Mouse (Mus musculus) layer of hippocampus, adult 6 months (tissue): ENCODE data around the gene Plk5. TPM values are rescaled to one million over a fixed set of nuclear protein-coding genes. Genes with fewer than 3 reads are reported as not detected.

Source experiments
- long read RNA-seq, 2 experiments: library from polyadenylated mRNA; unstranded; transcript quantifications; one replicate each; pipeline ENCODE4 v2.0.0; 2019 to 2020
- microRNA-seq: library from miRNA; unstranded; fragments of <30 nt; microRNA quantifications from one replicate; pipeline ENCODE4 v1.2.0, GENCODE M21; 2020
- polyA plus RNA-seq: library from polyadenylated mRNA; unstranded; fragments of <200 nt; fragmentation: Nextera tagmentation; gene quantifications from 2 replicates; pipeline ENCODE4 v1.2.3, GENCODE M21; 2021

Plk5 gene
- polyA plus RNA-seq = 20.6 and 23.4 TPM in 2 replicates
- long read RNA-seq, experiment 1, transcript Plk5-202 (15 exons, 2,100 nt) = major isoform, 37 of 51 reads
- long read RNA-seq, experiment 1, partial matches to known transcripts = 3 of 51 reads
- long read RNA-seq, experiment 1, other reads (novel, unspliced or antisense) = 11 of 51 reads
- long read RNA-seq, experiment 2, transcript Plk5-202 (15 exons, 2,100 nt) = major isoform, 147 of 204 reads
- long read RNA-seq, experiment 2, partial matches to known transcripts = 1 of 204 reads
- long read RNA-seq, experiment 2, other reads (novel, unspliced or antisense) = 53 of 204 reads

GRCm38 (mm10) chr10:80356001-80356682 is at the start of gene Plk5:
Plk5 (plus strand) TSS chr10:80356459.

DNA sequence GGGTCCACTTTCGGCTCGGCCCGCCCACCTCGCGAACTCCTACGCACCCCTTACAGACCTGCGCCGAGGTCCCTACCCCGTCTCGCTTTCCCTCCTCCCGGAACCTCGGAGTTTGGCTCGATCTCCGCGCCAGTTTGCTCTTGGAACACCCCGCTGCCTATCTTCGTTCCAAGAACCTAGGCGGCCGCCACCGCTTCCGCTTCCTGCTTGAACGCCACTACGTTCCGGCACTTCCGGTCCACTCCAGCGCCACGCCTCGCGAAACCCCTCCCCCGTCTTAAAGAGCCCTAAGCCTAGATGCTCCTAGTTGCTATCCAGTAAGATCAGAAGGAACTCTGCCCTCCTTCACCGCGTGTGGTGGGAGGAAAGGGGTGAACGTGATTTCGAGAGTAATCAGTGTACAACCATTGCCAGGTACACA is 35.9 kb upstream of the Plk5 start, which contains the start of gene 2310011J03Rik:
2310011J03Rik (minus strand) TSS at position 198 of the 421 bp plus-strand sequence.

DNA sequence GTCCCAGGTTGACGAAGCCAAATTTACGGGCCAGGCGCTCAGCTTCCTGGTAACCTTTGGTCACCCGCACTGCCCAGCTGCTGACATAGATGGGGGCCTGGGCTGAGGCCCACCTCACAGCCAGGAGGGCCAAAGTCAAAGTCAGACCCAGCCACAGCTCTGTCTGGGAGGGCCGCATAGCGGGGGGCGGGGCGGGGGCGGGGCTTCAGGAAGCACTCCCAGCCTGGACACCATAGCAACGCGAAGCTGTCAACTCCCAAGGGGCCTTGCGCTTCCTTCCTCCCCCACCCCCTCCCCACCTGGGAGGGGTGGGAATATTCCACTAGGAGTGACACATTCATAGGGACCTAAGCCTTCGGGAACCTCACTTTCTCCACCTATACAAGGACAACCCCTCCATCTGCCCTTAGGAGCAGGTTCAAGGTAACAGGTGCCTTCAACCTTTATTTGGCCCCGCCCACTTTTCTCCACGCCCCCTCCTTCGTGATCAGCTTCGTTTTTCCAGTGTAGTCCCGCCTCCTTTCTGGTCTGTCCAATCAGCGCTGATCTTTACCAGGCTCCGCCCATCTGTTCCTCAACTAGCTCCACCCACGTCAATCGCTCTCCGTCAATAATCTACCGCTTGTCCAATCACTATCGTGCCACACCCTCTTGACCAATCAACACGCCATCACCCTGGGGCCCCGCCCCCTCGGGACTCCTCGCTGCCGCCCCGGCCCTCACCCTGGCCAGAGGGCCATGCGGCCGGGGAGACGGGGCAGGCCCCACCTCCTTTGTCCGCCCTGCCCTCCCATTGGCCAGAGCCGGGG is 26.8 kb upstream of the Plk5 start, which contains the start of the genes Pcsk4 and Reep6:
Pcsk4 (minus strand) TSS at position 226 of the 809 bp plus-strand sequence.
Reep6 (plus strand) TSS at position 681 of the 809 bp plus-strand sequence.

GRCm38 (mm10) chr10:80348244-80348781 is 7.9 kb upstream of the Plk5 start, which contains the start of gene Adamtsl5:
Adamtsl5 (minus strand) TSS chr10:80348412.

DNA sequence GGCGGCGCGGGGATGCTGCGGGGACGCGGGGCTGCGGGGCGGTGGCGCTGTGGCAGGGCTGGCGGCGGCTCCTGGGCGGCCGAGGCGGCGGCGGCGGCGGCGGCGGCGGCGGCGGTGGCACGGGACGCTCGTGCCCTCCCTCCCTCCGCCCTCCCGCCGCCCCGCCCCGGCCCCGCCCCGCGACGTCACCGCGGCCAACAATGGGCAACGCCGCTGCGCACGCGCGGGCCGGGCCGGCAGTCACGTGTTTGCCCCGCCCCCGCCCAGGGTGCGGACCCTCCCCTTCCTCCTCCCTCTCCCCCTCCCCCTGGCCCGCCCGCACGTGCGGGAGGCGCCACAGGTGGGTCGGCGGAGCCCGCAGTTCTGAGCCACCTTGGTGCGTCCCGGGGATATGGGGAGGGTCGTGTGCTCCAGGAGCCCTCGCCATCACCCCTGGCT is 31.3 kb downstream of the Plk5 start, which contains the start of gene Mex3d:
Mex3d (minus strand) TSS at position 138 of the 438 bp plus-strand sequence.

DNA sequence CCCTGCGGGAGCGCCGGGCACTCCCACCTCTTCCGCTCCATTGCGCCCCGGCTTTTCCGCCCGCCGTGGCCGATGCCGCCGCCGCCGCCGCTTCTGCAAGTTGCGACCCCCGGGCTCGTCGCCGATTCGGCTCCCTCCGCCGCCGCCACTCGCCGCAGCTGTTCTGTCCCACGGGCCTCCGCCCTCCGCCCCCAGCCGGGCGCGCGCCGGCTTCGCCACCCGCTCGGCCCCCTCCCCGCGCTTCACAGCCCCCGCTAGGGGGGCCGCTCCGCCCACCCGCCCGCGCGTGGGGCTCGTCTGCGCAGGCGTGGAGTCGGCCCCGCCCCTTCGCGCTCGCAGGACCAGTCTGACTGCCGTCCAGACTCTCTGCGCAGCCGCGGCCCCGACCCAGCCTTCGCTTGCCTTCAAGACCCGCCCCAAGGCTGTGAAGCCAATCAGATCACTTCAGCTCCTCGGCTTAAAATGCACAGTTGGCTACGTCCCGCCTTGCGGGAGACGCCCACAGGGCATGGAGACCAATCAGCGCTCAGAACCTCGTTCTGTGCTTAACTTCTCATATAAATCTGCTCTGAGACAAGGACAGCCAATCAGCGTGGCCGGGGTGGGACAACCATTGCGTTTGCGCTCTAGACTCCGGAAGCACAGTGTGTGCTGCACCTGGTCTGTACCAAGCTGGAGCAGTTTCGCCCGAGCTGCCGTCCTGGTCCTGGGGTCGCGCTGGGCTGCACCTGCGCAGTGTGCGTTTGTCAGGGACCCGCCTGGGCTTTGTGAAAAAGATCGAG is 43.1 kb downstream of the Plk5 start, which contains the start of gene Mbd3:
Mbd3 (minus strand) TSS at position 360 of the 782 bp plus-strand sequence.

DNA sequence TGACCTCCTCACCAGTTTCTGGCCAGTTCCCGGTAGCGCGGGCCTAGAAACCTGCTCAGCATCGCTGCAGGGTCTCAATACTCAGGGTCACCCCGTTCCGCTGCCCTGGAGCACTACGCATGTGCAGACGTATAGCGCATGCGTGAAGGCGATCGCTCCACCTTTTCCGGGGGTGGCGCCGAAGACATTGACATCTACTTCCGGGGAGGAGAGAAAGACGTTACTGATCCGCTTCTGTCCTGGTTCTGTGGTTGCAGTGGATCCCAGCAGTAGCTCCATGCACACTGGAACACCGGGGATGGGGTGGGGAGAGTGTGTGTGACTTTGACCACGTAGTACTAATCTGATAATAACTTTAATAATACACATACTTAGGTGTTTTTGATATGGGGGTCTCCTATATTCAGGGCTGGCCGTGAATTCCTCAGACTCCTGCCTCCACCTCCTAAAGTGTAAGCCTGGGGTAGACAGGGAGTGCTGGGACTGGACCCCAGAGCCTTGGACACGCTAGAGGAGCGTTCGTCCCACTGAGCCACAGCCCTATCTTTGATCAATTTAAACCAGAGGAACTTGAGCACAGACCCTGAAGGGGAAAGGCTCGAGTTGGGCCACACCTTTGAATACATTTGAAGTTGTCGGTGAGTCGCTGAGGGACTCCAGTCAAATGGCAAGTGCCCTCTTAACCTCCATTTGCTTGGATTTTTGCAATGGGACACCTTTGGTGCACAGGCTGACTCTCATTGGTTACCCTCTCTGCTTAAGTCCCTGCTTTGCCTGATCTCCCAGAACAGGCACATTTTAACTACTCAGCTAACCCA is 50.6 kb downstream of the Plk5 start, which contains the start of gene Uqcr11:
Uqcr11 (minus strand) TSS at position 147 of the 818 bp plus-strand sequence.

Small RNA genes lying within 50 kb of the gene (microRNA-seq; reads per million reads assigned to microRNA genes)
- gene Gm22721 = not detected

Other genes with a start within 250 kb of the Plk5 start
- gene Stk11, start 240.7 kb upstream of the Plk5 start, polyA plus RNA-seq = 16.5 and 18.4 TPM in 2 replicates
- 943 and 1,004 TPM in 2 replicates for gene Atp5d, start 217.8 kb upstream of the Plk5 start, polyA plus RNA-seq
- gene Cbarp, start 215.6 kb upstream of the Plk5 start, polyA plus RNA-seq = 55.5 and 72.9 TPM in 2 replicates
- gene Midn, start 208.2 kb upstream of the Plk5 start, polyA plus RNA-seq = 8.3 and 11.7 TPM in 2 replicates
- 162 and 186 TPM in 2 replicates for gene Cirbp, start 190.5 kb upstream of the Plk5 start, polyA plus RNA-seq
- gene 1600002K03Rik, start 183.5 kb upstream of the Plk5 start, polyA plus RNA-seq = 10.6 and 11.0 TPM in 2 replicates
- gene Efna2, start 177.0 kb upstream of the Plk5 start, polyA plus RNA-seq = 7.4 and 8.6 TPM in 2 replicates
- gene Mum1, start 130.0 kb upstream of the Plk5 start, polyA plus RNA-seq = 22.1 and 23.6 TPM in 2 replicates
- gene Ndufs7, start 107.3 kb upstream of the Plk5 start, polyA plus RNA-seq = 865 and 922 TPM in 2 replicates
- 51.8 and 54.3 TPM in 2 replicates for gene Gamt, start 95.4 kb upstream of the Plk5 start, polyA plus RNA-seq
- 3.0 and 3.1 TPM in 2 replicates for gene Dazap1, start 95.0 kb upstream of the Plk5 start, polyA plus RNA-seq
- 2,763 and 3,004 TPM in 2 replicates for gene Rps15, start 64.0 kb upstream of the Plk5 start, polyA plus RNA-seq
- 15.7 and 18.9 TPM in 2 replicates for gene Apc2, start 60.5 kb upstream of the Plk5 start, polyA plus RNA-seq
- gene 2310011J03Rik, start 35.9 kb upstream of the Plk5 start, polyA plus RNA-seq = 33.2 and 34.9 TPM in 2 replicates
- gene Pcsk4, start 27.0 kb upstream of the Plk5 start, polyA plus RNA-seq = 1.6 and 1.7 TPM in 2 replicates
- gene Reep6, start 26.5 kb upstream of the Plk5 start, polyA plus RNA-seq = 7.6 and 9.0 TPM in 2 replicates
- gene Adamtsl5, start 8.0 kb upstream of the Plk5 start, polyA plus RNA-seq = 2.3 and 3.4 TPM in 2 replicates
- gene Mex3d, start 31.2 kb downstream of the Plk5 start, polyA plus RNA-seq = 1.4 and 2.5 TPM in 2 replicates
- 41.8 and 43.3 TPM in 2 replicates for gene Mbd3, start 43.1 kb downstream of the Plk5 start, polyA plus RNA-seq
- gene Uqcr11, start 50.4 kb downstream of the Plk5 start, polyA plus RNA-seq = 1,342 and 1,554 TPM in 2 replicates
- 7.2 and 9.6 TPM in 2 replicates for gene Tcf3, start 77.2 kb downstream of the Plk5 start, polyA plus RNA-seq
- gene Onecut3, start 138.4 kb downstream of the Plk5 start, polyA plus RNA-seq = not detected in 2 replicates
- 0.09 and 0.10 TPM in 2 replicates for gene Atp8b3, start 182.7 kb downstream of the Plk5 start, polyA plus RNA-seq
- 19.5 and 19.8 TPM in 2 replicates for gene Rexo1, start 205.1 kb downstream of the Plk5 start, polyA plus RNA-seq
- 7.5 and 8.9 TPM in 2 replicates for gene Klf16, start 220.9 kb downstream of the Plk5 start, polyA plus RNA-seq
- 42.4 and 50.1 TPM in 2 replicates for gene Abhd17a, start 233.9 kb downstream of the Plk5 start, polyA plus RNA-seq
- gene Scamp4, start 246.4 kb downstream of the Plk5 start, polyA plus RNA-seq = 116 and 118 TPM in 2 replicates
- 3.0 and 3.2 TPM in 2 replicates for gene Adat3, start 246.4 kb downstream of the Plk5 start, polyA plus RNA-seq
- gene Gm49322, start 249.6 kb downstream of the Plk5 start, polyA plus RNA-seq = 0.23 and 0.29 TPM in 2 replicates